Mouse (Mus musculus) granulocyte monocyte progenitor cell, adult 5-6 weeks (primary cell): Measurements from ENCODE around the gene Zdhhc23. TPM values are rescaled to one million over a fixed set of nuclear protein-coding genes. Genes with fewer than 3 reads are reported as not detected.

Source experiments
- ATAC-seq: replicated peaks from 2 replicates; pipeline ENCODE4 v1.8.0; 2016; ENCODE audit warnings: mild to moderate bottlenecking, moderate TSS enrichment, inconsistent platforms; ENCODE audit not compliant: poor library complexity, severe bottlenecking
- total RNA-seq, 2 experiments: library from RNA; stranded (forward) in 1 of 2; stranded (reverse) in 1 of 2; fragments of 200-712, 200-1000 nt in 1 of 2; fragments of >200 nt in 1 of 2; fragmentation: Nextera tagmentation in 1 of 2; gene quantifications; 2 replicates each; pipeline ENCODE4 v1.2.3; 2014 to 2017

Gene Zdhhc23
- total RNA-seq, 2 experiments from 2014 or later: 0.52 to 1.4 TPM

DNA sequence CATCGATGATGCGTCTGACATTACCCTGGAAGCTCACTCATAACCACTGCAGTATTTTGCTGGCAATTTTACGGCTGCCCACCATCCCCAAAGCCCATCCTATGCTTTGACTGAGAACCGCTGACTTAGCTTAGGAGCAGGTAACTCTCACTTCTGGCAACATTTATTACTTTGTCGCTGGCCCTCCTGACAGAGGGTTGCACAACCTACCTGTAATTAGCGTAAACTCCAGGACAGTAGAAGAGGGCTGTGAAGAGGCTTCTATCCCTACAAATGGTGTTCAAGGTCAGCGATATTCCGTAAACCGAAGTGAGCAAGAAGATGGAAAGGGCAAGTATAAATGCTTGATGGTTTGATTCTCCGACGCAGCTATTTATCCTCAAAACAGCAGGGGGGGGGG, 8.4 kb downstream of the Zdhhc23 start:
- ATAC-seq: no peak

DNA sequence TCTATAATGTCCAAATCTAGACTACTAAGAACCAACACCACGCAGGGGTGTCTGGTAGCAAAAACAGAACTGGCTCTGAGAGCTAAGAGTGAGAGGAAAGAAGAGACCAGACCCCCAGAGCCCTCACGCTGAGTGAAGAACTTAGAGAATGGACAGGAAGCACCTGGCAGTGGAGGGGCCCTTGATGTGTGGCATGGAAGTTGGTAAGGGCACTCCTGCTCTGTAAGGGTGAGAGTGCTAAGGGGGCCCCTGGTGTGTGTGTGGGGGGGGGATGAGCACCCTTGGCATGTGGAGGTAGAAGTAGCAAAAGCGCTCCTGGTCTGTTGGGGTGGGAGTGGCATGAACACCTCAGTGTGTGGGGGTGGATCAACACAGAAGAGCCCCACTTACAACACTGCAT, 9.2 kb downstream of the Zdhhc23 start:
- 0 out of 2 replicates have a peak, but pooled peaks have one; percentile 15 for ATAC-seq

DNA sequence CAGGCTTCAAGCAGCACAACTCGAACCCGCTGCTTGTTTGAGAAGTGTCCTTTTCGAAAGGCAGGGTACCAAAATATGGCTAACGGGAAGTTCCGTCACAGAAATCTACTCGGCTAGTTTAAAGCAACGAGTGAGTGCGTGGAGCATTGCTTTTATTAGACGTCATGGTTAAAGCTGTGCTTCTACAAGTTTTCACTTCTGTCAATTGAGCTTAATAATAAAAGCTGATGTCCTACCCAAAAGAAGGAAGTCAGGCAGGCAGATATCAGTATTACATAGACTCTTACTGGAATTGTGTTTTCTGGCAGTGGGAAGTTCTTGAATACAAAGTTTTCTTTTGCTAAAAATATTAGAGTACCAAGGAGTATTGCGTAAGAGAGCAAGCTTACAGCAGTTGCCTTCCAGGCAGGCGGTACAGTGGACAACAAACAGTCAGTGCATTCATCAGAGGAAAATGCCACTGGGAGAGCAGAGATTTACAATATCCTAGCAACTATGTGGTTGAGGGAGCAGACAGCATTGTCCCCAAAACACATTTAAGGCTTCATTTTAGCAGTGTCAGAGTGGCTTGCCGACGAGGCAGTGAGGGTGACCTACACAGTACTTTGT, 13.7 kb downstream of the Zdhhc23 start:
- peak; percentile 73 for ATAC-seq

DNA sequence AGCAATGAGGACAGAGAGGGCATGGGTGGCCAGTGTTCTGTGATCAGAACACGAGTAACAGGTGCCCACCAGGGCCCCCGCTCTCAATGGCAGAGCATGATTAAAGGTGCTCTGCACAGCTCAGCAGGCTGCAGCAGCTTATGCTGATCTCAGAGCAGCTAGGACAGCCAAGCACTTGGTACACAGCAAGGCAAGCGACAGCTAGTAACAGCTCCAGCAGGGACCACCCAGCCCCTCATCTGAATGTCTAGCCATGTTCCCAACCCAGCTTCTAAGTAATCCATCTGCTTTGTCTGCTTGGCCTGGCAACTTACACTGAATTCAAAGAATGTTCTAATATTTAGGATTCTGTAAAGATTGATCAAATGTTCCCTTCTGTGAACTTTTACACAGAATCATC, 15.8 kb downstream of the Zdhhc23 start:
- ATAC-seq: no peak

DNA sequence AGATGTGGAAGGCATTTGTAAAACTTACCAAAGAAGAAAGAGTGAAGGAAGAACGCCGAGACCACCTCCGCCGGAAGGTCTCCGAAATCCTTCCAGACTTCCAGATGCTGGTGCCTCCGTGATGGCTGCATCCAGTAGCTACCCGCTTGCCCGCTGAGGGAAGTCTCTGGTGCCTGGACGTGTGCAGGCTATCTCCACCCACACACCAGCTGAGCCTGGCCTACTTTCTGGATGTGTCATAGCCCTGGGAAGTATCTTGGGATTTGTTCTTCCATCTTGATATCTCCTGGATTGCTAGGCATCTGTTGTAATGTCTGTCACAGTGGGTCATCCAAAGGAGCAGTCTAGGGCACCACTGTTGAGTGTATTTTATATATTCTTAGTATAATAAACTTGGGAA, 16.3 kb downstream of the Zdhhc23 start:
- no peak for ATAC-seq

DNA sequence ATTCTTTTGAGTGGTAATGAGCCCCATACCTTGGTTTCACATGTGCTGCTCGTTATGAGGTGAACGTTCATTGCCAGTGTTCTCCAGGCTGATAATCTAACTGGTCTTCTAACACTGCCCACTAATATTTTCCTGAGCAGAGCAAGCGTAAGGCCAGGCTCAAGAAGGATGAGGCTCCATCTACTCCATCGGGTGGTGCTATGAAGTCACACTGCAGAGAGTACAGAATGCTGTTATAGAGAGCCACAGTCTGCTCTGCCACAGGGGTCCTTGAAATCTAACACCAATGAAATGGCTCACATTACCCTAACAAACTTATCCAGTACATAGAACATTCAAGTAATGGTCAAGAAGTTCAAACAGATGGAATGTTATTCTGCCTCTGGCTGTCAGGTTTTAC, 21.6 kb downstream of the Zdhhc23 start:
- no peak for ATAC-seq

DNA sequence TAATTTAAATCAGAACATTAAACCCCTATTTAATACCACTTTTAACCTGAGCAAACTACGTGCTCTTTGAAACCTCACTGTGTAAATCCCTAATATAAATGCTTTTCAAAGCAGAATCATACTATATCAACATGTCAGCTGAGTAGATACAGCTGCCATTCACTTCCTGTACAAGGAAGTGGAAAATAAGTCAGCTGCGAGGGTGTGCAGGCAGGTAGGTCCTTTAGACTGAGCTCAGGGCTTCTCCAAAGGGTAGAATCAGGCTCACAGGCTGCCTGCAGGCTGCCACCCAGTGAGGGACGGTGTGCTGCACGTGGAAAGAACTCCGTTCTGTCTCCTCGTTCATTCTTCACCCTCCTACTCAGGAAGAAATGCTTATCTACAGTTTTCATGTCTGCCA, 24.7 kb downstream of the Zdhhc23 start:
- ATAC-seq: no peak

DNA sequence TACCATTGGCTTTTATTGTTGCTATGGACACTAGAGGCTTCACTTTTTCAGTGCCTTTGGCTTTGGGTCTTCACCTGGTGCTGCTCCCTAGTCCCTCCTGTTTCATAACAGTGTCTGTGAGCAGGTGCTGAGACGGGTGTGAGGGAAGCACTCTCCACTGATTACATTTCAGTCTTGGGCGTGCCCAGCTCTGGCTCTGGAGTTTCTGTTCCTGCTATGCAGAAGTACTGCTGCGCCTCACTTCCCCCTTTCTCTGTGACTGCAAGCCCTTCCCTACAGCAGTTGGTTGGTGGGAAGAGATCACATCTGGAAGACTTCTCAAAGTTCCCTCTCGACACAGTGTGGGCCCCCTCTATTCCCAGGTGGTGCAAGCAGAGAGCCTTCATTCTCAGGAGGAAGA, 28.0 kb downstream of the Zdhhc23 start:
- peak; percentile 99 for ATAC-seq

DNA sequence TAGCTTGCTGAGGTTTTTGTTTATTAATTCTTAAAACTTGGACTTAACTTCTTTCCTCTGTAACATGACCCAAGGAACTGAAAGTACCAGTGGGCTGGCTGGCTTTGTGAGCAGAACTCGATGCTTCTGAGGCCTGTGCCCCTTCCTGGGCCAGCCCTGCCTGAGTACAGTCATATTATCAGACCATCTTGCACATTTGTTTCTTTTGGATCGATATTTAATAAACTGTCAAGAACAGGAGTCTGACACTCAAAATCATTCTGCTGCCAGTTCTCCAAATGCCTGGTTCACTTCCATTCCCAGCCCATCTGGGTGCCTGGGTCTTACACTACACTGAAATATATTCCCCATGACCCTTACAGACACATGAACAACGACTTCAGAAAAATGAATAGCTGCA, 33.7 kb downstream of the Zdhhc23 start:
- no peak for ATAC-seq

DNA sequence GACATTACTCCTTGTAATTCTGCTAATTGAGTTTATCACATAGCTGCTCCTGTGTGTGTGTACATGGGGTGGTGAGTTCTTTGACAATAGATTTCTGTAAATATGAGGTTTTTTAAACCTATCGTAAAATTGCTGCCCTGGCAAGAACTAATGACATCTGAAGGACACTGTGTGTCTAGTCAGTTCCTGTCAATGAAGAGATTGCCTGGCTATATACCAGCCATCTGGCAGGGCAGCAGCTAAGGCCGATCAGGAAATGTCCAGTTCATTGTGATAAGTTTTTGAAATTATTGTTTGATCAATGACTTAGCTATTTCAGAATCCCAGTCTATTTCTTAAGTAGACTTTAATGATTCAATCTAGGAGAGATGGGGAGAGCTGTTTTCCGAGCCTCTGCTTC, 34.2 kb downstream of the Zdhhc23 start:
- ATAC-seq: no peak

DNA sequence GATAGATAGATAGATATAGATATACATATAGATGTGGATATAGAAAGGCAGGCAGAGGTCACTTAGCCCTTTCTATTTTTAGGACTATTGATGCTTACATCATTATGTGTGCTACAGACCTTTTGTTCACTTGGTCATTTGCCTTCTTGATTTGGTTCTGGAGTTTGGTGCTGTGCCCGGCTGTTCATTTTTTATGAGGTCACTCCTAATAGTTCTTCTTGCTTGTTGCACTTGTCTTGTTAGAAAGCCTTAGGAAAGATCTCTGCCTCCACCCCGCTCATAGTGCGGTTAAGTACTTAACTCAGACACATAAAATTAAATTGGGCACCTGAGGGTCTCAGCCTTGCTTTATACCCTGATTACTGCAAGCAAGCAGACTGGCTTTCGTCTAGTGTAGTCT, 38.7 kb downstream of the Zdhhc23 start:
- ATAC-seq: no peak

DNA sequence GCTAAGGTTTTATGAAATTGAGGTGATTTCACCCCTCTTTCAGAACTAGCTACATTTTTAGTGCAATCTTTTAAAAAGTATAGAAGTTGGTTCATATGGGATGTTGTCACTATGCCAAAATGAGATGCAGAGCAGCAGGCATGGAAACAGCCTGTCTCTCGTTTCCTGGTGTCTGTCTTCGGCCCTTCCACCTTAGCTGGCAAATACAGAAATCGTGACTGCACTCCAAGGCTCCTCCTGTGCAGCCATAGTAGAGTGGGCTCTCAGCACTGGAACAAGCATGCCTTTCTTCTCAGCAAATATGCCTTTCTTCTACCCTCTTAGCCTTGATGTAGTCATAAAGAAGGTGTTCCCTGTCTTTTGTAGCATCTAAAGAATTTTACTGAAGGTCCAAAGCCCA, 43.7 kb downstream of the Zdhhc23 start:
- ATAC-seq: no peak

DNA sequence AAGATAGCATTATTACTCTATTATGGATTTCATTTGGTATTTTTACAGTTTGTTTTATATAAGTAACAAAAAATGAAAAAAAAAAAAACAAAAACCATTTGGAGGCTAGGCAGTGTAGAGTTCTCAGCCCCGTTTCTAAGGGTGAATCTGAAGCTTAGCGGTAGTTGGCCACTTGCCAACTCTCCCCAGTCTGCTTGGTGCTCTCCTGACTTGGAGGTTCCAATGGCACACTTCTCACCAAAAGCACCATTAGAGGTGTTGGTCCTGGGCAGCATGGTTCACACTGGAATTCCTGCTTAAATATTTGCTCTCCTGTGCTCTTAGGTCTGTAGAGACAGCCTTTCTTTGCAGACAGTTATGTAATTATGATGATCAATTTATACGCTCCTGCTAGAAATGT, 44.2 kb downstream of the Zdhhc23 start:
- ATAC-seq: no peak

DNA sequence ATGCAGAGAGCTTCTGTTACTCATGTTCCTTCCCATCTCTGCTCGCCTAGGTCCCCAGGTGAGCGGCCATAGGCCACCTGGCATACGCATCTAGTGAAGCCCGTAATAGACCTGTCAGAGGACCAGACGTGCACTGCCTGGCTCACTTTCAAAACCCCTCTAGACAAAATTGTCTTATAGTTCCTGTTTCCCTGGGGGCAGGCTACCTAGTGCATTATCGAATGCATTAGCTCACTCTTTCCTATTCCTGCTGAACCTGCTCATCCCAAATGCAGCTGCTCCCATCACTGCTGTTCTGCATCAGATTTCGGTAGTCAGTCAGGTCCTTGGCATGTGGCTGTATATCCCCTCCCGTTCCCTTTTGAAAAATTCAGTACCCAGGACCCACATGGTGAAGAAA, 44.7 kb downstream of the Zdhhc23 start:
- no peak for ATAC-seq

DNA sequence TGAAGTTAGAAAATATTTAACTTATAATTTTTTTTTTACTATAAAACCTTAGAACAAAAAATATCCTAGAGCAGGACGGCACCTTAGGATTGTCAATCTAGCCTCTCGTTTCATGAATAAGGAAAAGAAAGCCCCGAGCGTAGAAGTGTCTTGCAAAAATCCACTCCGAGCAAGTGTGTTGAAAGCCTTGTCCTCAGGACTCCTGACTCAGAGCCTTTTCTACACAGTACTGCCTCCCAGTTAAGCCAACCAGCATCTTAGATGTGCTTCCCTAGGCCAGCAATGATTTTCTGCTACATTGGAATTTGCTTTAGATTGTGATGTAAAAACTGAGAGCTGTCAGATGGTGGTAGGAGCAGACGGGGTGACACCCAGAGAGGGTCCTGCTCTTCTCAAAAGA, 46.5 kb downstream of the Zdhhc23 start:
- ATAC-seq: no peak

DNA sequence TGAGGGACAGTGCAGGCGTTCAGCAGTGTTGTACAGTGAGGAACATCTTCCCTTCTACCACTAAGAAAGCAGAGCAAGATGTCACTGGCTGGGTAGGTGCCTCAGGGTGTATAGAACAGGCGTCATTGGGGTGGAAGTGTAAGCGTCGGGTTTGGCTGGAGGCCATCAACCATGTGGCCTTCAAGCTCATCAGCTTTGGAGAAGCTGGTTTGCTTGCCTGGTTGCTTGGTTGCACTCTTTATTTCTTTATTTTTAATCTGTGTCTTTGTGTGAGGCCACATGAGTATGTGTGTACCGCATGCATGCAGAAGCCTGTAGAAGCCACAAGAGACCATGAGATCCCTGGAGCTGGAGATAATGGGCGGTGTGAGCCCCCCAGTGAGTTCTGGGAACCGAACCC, 47.3 kb downstream of the Zdhhc23 start:
- ATAC-seq: no peak

DNA sequence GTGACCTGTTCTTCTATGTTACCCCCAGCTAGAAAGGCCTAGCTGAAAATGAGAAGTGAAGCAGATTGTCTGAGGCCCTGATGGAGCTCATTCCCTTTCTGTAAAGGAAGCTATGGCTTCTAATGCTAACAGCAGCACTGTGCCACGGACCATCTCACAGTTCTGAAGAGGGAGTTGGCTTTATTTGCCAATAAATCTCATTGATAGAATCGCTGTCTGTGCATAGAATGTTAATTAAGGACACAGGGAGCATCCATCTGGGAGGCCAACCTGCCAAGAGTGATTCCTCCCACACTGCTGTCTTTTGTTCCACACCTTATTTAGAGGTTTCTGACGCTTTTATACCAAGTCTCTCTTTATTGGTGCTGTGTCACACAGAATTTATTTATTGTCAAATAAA, 48.1 kb downstream of the Zdhhc23 start:
- no peak for ATAC-seq

DNA sequence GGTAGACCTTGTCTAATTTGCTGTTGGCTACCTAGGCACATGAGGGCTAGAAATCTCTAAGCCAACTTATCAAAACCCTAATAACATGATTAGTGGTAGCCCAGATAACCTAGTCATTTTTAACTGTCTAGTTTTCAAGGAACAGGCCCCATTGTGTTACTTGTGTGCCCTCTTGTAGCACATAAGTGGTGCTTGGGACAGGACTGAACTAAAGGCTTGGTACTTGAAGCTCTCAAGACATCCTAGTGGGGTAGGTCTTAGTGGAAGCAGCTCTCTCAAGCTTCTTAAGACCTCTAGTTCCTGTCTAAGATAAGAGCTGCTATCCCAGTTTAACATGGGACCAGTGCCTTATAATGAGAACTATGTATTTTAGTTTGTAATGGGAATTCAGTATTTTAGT, 49.0 kb downstream of the Zdhhc23 start:
- no peak for ATAC-seq

DNA sequence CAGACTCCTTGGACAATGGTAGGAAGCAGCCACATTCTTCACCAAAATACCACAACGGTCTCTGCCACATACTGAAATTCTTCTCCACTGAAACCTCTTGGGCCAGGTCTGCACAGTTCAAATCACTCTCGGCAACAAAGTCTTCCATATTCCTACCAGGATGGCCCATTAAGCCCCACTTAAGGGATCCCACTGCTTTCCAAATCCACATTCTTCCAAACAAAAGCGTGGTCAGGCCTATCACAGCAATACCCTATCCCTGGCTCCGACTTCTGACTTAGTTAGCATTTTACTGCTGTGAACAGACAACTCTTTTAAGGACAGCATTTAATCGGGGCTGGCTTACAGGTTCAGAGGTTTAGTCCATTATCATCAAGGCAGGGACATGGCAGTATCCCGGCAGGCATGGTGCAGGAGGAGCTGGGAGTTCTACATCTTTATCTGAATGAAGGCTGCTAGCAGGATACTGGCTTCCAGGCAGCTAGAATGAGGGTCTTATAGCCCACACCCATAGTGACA, 53.2 kb downstream of the Zdhhc23 start, which contains the start of gene Qtrt2:
Qtrt2 (minus strand) TSS at position 469 of the 519 bp plus-strand sequence.
- no peak for ATAC-seq

DNA sequence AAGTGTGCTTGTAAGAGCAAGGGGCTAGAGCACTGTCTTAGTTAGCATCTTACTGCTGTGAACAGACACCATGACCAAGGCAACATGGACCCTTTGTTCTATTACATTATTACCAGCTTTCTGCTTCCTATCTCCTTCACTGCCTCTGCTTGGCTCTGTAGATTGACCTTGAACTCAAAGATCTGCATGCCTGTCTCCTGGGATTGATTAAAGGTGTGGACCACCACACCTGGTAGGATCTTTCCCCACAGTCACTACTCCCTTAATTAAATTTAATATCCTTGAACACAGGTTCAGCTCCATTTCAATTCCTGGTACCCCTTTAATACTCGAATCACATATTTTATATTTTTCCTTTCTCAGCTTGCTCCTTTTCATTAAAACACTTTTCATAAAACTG, 53.7 kb downstream of the Zdhhc23 start:
- no peak for ATAC-seq

DNA sequence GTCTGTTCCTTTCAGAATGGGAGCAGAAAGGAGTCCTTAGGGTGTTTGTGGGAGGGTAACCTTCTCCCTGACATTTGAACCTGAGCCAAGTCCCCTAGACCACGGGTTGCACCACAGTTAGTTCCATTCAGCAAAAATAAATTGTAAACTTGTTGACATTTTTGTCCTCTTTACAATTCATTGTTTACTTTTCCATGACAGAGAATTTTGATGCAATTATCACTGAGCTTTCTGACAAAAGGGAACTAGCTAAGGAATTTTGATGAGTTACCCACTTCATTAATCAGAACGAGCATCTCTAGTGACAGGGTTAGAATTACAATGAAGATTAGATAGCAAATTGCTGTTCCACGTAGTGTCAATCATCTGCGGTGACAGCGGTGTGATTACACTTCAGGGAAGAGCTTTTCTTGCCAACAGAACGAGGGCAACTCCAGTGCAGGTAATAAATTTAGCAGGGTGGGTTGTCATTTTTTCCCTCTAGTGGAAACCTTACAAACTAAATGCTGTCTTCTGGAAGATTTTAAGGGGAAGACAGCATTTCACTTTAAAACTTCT, 54.5 kb downstream of the Zdhhc23 start:
- no peak for ATAC-seq

DNA sequence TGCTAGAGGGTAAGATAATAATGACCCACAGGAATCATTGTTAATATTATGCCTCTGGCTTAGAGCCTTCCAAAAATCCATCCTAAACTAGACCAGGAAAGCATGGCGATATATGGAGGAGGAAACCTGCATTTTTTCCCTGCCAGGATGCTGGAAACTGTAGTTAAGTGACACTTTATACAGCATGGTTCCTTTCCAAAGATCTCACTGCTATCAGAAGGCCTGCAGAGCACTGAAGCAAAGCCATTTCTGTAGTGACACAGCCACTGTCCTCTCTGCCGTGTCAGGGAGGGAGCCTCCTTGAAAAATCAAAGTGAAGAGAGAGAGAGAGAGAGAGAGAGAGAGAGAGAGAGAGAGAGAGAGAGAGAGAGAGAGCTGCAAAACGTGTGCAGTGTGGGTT, 57.0 kb downstream of the Zdhhc23 start:
- no peak for ATAC-seq
